Mouse (Mus musculus) ES-E14 (cell line): ENCODE results near the gene Slc5a2. TPM values are rescaled to one million over a fixed set of nuclear protein-coding genes. Genes with fewer than 3 reads are reported as not detected.

ENCODE experiments used
- DNase-seq: peaks from one replicate; pipeline ENCODE4 v3.0.0-alpha.2; 2013; ENCODE audit warnings: low read depth, low spot score
- H3K27ac ChIP-seq: 2 replicates; pipeline ENCODE4 v1.5.1; 2012; ENCODE audit warnings: low read depth, mild to moderate bottlenecking, low read length, moderate library complexity, mixed read lengths; ENCODE audit not compliant: poor library complexity, insufficient read depth, severe bottlenecking
- H3K36me3 ChIP-seq: 2 replicates; pipeline ENCODE4 v1.6.1; 2012; ENCODE audit warnings: mild to moderate bottlenecking, low read length, moderate library complexity, mixed read lengths; ENCODE audit not compliant: control insufficient read depth, poor library complexity, insufficient read depth, severe bottlenecking
- H3K4me1 ChIP-seq, 2 experiments: fragments of 150-350 bp in 1 of 2; sonication (generic) in 1 of 2; 2 replicates each; pipeline ENCODE4 v1.6.1; 2012; ENCODE audit warnings: low read length in 2 of 2, mild to moderate bottlenecking in 1 of 2, mixed read lengths in 1 of 2; ENCODE audit not compliant: control insufficient read depth in 2 of 2, insufficient read depth in 2 of 2, poor library complexity in 1 of 2
- H3K4me3 ChIP-seq, 2 experiments: fragments of 150-350 bp in 1 of 2; sonication (generic) in 1 of 2; 2 replicates each; pipeline ENCODE4 v1.5.1; 2012; ENCODE audit warnings: low read length in 2 of 2, low read depth in 1 of 2, mild to moderate bottlenecking in 1 of 2, mixed read lengths in 1 of 2; ENCODE audit not compliant: insufficient read depth in 1 of 2, poor library complexity in 1 of 2, severe bottlenecking in 1 of 2
- H3K9ac ChIP-seq: 2 replicates; pipeline ENCODE4 v1.6.1; 2012; ENCODE audit warnings: low read depth, mild to moderate bottlenecking, low read length, mixed read lengths; ENCODE audit not compliant: poor library complexity, insufficient read depth, severe bottlenecking
- H3K9me3 ChIP-seq: fragments of 150-350 bp; sonication (generic); 2 replicates; pipeline ENCODE4 v1.6.1; 2012; ENCODE audit warnings: low read depth, mild to moderate bottlenecking, low read length; ENCODE audit not compliant: control insufficient read depth, insufficient read depth
- CHD2 ChIP-seq: IDR thresholded peaks from 2 replicates; pipeline ENCODE4 v1.6.1; 2014; ENCODE audit warnings: mild to moderate bottlenecking, low read depth, low read length, inconsistent platforms
- HCFC1 ChIP-seq: IDR thresholded peaks from 2 replicates; pipeline ENCODE4 v1.6.1; 2012; ENCODE audit warnings: low read length, inconsistent platforms, borderline replicate concordance; ENCODE audit not compliant: insufficient read depth
- MAFK ChIP-seq: IDR thresholded peaks from 2 replicates; pipeline ENCODE4 v1.6.1; 2014; ENCODE audit warnings: mild to moderate bottlenecking, low read depth, low read length, inconsistent platforms; ENCODE audit not compliant: insufficient read depth
- ZC3H11A ChIP-seq: IDR thresholded peaks from 2 replicates; pipeline ENCODE4 v1.6.1; 2012; ENCODE audit warnings: low read depth, mild to moderate bottlenecking, inconsistent platforms, low read length, borderline replicate concordance
- ZNF384 ChIP-seq: IDR thresholded peaks from 2 replicates; pipeline ENCODE4 v1.6.1; 2012; ENCODE audit warnings: low read depth, low read length, inconsistent platforms
- in situ Hi-C, 2 experiments: fragments of 600-800 bp; cut with MboI; formaldehyde crosslinking; loops; one replicate each; pipeline ENCODE4 v1.15.1; 2025; ENCODE audit warnings: low sequenced_read_pairs in 2 of 2, inconsistent platforms in 1 of 2; ENCODE audit not compliant: unreplicated experiment in 2 of 2
- total RNA-seq: library from RNA; depleted of rRNA; stranded (reverse); fragments of 300-350 nt; gene quantifications from 2 replicates; pipeline ENCODE4 v1.2.3, GENCODE M21; 2012

The Slc5a2 gene
- total RNA-seq, 1 experiment: 0.49 TPM

GRCm38 (mm10) chr7:128309776-128310175 lies 44.3 kb downstream of the Slc5a2 start:
- no peak for DNase-seq
- no peak overlapping the region for H3K27ac ChIP-seq
- TF ChIP-seq HCFC1 (no peak), ZC3H11A (no peak), CHD2 (no peak), ZNF384 (no peak), MAFK (no peak)
- no peaks in the 10 kb centered on the region for H3K36me3 ChIP-seq
- H3K9me3 ChIP-seq: no peaks in the 10 kb centered on the region
- no peaks in the 10 kb centered on the region for H3K4me1 ChIP-seq
- no peak overlapping the region for H3K9ac ChIP-seq
- no peak overlapping the region for H3K4me3 ChIP-seq
- in situ Hi-C loops: no loop called here

GRCm38 (mm10) chr7:128310229-128310688 lies 44.8 kb downstream of the Slc5a2 start:
- Histone ChIP-seq H3K4me3 (no peak overlapping the region), H3K27ac (no peak overlapping the region), H3K9ac (no peak overlapping the region), H3K4me1 (no peaks in the 10 kb centered on the region), H3K9me3 (no peaks in the 10 kb centered on the region), H3K36me3 (no peaks in the 10 kb centered on the region)
- TF ChIP-seq ZNF384 (no peak), CHD2 (no peak), MAFK (no peak), ZC3H11A (no peak), HCFC1 (no peak)
- no peak for DNase-seq
- in situ Hi-C loops: no loop called here

- Histone ChIP-seq H3K9ac (no peak overlapping the region), H3K4me1 (no peaks in the 10 kb centered on the region), H3K4me3 (no peak overlapping the region), H3K36me3 (no peaks in the 10 kb centered on the region), H3K9me3 (no peaks in the 10 kb centered on the region), H3K27ac (no peak overlapping the region)
- TF ChIP-seq ZC3H11A: no peak
- TF ChIP-seq MAFK: no peak
- no peak for TF ChIP-seq CHD2
- TF ChIP-seq HCFC1: no peak
- TF ChIP-seq ZNF384: no peak
- DNase-seq: no peak
- in situ Hi-C loops: no loop called here
These were observed 45.8 kb downstream of the Slc5a2 start for GRCm38 (mm10) chr7:128311263-128311662.

DNA sequence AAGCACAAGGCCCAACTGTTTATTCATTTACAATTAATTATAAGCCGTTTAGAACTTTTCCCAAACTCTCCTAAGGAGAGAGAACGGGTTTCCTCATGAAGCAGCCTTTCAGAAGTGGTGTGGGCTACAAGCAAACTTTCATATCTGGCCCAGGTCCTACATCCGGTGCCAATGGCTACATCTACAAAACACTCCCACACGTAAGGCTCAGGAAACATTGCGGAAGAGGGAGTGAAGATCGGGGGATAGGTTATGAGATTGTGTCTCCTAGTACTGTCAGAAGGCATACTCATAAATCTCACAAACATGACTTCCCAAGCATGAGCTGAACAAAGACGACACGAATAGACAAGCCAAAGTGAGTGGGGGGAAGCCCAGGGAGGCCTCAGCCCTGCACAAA lies 46.4 kb downstream of the Slc5a2 start:
- Histone ChIP-seq H3K4me1 (no peaks in the 10 kb centered on the region; a peak in 1 of 4 replicates), H3K27ac (no peak overlapping the region), H3K9me3 (no peaks in the 10 kb centered on the region), H3K36me3 (no peaks in the 10 kb centered on the region), H3K4me3 (no peak overlapping the region), H3K9ac (no peak overlapping the region)
- no peak for TF ChIP-seq CHD2
- no peak for TF ChIP-seq MAFK
- TF ChIP-seq ZNF384: no peak
- no peak for TF ChIP-seq ZC3H11A
- TF ChIP-seq HCFC1: no peak
- DNase-seq: no peak
- in situ Hi-C loops: no loop called here
